Mouse (Mus musculus): ENCODE results near the gene Mtss1l.

DNA sequence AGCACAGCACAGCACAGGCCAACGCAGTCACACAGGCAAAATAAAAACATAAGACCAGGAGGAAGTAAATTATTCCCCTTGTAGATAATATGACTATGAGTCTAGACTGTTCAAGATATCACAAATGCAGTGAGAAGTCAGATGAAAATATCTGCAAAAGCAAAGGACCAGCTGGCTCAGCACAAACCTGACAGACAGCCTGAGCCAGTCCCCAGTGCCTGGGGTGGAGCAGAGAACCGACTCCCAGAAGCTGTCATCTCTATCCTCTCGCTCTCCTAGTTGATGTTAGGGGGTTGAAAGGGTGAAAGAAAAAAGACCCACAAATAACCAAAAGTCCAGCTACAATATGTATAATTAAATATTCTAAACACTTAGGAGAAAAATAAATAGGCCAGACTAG is 54.4 kb downstream of the Mtss1l start:
- TF ChIP-seq POLR2A (IDR thresholded peaks at IDR 0.05; ENCODE audit: insufficient read depth, low read depth, low read length): no peak
- TF ChIP-seq CTCF (IDR thresholded peaks at IDR 0.05; ENCODE audit: insufficient read depth, low read depth, low read length): no peak
